Comparison of ENCODE assay signal across 8 mouse cellular contexts in genomic region chr11:80351832-80352430, GRCm38 (mm10). TPM values are rescaled to one million over a fixed set of nuclear protein-coding genes. Genes with fewer than 3 reads are reported as not detected.
A peak's percentile ranks its signal among the peaks of the same experiment; 100 is the strongest.
DNase-seq lines count a peak whose midpoint lies in the region; ATAC-seq and TF ChIP-seq lines count a peak whose summit lies in the region.

No protein-coding gene starts in this region.

- no peak overlapping the region for H3K27ac ChIP-seq in midbrain, embryonic 10.5 days (replicated peaks)
- no peak overlapping the region for H3K27ac ChIP-seq in midbrain, embryonic 15.5 days
- H3K27ac ChIP-seq in liver, embryonic 14.5 days: no peak overlapping the region

- no peak for ATAC-seq in midbrain, embryonic 15.5 days (replicated peaks)
- no peak for ATAC-seq in liver, embryonic 14.5 days (ENCODE audit: insufficient read depth)

- H3K9me3 ChIP-seq in midbrain, embryonic 10.5 days (replicated peaks): no peaks in the 10 kb centered on the region
- H3K9me3 ChIP-seq in midbrain, embryonic 15.5 days: no peaks in the 10 kb centered on the region
- H3K9me3 ChIP-seq in liver, embryonic 14.5 days (ENCODE audit: control insufficient read depth, low read length): no peaks in the 10 kb centered on the region

- 76% methylated on average over 5 of the region's 5 CpGs for WGBS in midbrain, embryonic 10.5 days
- WGBS in midbrain, embryonic 15.5 days: 70% methylated on average over 5 of the region's 5 CpGs
- WGBS in liver, embryonic 14.5 days (ENCODE audit: insufficient replicate concordance): 57% methylated on average over 5 of the region's 5 CpGs

- no peaks in the 10 kb centered on the region for H3K36me3 ChIP-seq in midbrain, embryonic 10.5 days
- H3K36me3 ChIP-seq in midbrain, embryonic 15.5 days (replicated peaks): no peaks in the 10 kb centered on the region
- H3K36me3 ChIP-seq in liver, embryonic 14.5 days (replicated peaks; ENCODE audit: control insufficient read depth, insufficient read depth, low read depth): no peaks in the 10 kb centered on the region

- H3K27me3 ChIP-seq in midbrain, embryonic 10.5 days (ENCODE audit: low read depth, poor library complexity, severe bottlenecking): no peaks in the 10 kb centered on the region
- H3K27me3 ChIP-seq in midbrain, embryonic 15.5 days (replicated peaks): no peaks in the 10 kb centered on the region
- H3K27me3 ChIP-seq in liver, embryonic 14.5 days (ENCODE audit: control insufficient read depth, insufficient read depth, low read length): no peaks in the 10 kb centered on the region

- H3K4me3 ChIP-seq in midbrain, embryonic 10.5 days: no peak overlapping the region
- no peak overlapping the region for H3K4me3 ChIP-seq in midbrain, embryonic 15.5 days
- no peak overlapping the region for H3K4me3 ChIP-seq in liver, embryonic 14.5 days (ENCODE audit: insufficient read depth in 1 of 2, low read depth in 2 of 2, low read length in 2 of 2)

- H3K4me2 ChIP-seq in midbrain, embryonic 15.5 days: no peak overlapping the region
- no peak overlapping the region for H3K4me2 ChIP-seq in liver, embryonic 14.5 days (ENCODE audit: low read depth)

- no peaks in the 10 kb centered on the region for H3K4me1 ChIP-seq in midbrain, embryonic 10.5 days
- H3K4me1 ChIP-seq in midbrain, embryonic 15.5 days: no peaks in the 10 kb centered on the region
- no peaks in the 10 kb centered on the region for H3K4me1 ChIP-seq in liver, embryonic 14.5 days (replicated peaks; ENCODE audit: control insufficient read depth in 2 of 2, insufficient read depth in 2 of 2, low read length in 1 of 2)

- no peak overlapping the region for H3K9ac ChIP-seq in midbrain, embryonic 15.5 days
- no peak overlapping the region for H3K9ac ChIP-seq in liver, embryonic 14.5 days (replicated peaks)

- peak; percentile 80 for DNase-seq in midbrain, embryonic 10.5 days (ENCODE audit: low spot score)
- peak; percentile 96 to 99 for DNase-seq in cerebellum, postnatal 10 days
- peak; percentile 64 to 66 for DNase-seq in gastrocnemius, adult 8-10 months (ENCODE audit: low spot score in 2 of 2)
- DNase-seq in kidney, postnatal 10 days: peak; percentile 92
- peak; percentile 36 to 51 (median 41) for DNase-seq in liver, embryonic 14.5 days (ENCODE audit: low read depth in 3 of 3, low spot score in 3 of 3)
- peak; percentile 58 for DNase-seq in ovary, postnatal 10 days (ENCODE audit: low spot score)
- peak; percentile 58 to 88 for DNase-seq in thymus, postnatal 10 days (ENCODE audit: low spot score in 2 of 2)

- TF ChIP-seq CTCF in liver, embryonic 14.5 days (IDR thresholded peaks at IDR 0.05; ENCODE audit: low read depth): peak; percentile 95

- TF ChIP-seq EP300 in liver, embryonic 14.5 days (IDR thresholded peaks at IDR 0.05; ENCODE audit: low read depth): no peak

RNA-seq across cellular contexts. Expression of gene 5730455P16Rik, which starts 25.9 kb away (rescaled TPM):
- polyA plus RNA-seq in midbrain, embryonic 10.5 days (2016; fragmentation: Nextera tagmentation; extraction: Ambion mirVana): 24.6 and 27.5 TPM in 2 replicates
- polyA plus RNA-seq in midbrain, embryonic 15.5 days (2015; fragmentation: Nextera tagmentation; extraction: Ambion mirVana): 33.9 and 37.4 TPM in 2 replicates
- 10 to 100 TPM; 37.6 to 46.1 (median 42.1) TPM for total RNA-seq in gastrocnemius, adult 8-10 months (2022)
- 1.6 and 2.4 TPM in 2 replicates for polyA plus RNA-seq in liver, embryonic 14.5 days (2012; rRNA removed)
- 5.0 and 5.1 TPM in 2 replicates for polyA plus RNA-seq in liver, embryonic 14.5 days (2014; fragmentation: Nextera tagmentation; extraction: Ambion mirVana)

RNA-seq across cellular contexts. Expression of gene Zfp207, which starts 31.1 kb away (rescaled TPM):
- 304 and 308 TPM in 2 replicates for polyA plus RNA-seq in midbrain, embryonic 10.5 days (2016; fragmentation: Nextera tagmentation; extraction: Ambion mirVana)
- 183 and 194 TPM in 2 replicates for polyA plus RNA-seq in midbrain, embryonic 15.5 days (2015; fragmentation: Nextera tagmentation; extraction: Ambion mirVana)
- 10 to 100 TPM; 44.1 to 54.0 (median 49.2) TPM for total RNA-seq in gastrocnemius, adult 8-10 months (2022)
- 65.7 and 79.3 TPM in 2 replicates for polyA plus RNA-seq in liver, embryonic 14.5 days (2012; rRNA removed)
- polyA plus RNA-seq in liver, embryonic 14.5 days (2014; fragmentation: Nextera tagmentation; extraction: Ambion mirVana): 106 and 109 TPM in 2 replicates

RNA-seq across cellular contexts. Expression of gene Rhbdl3, which starts 51.2 kb away (rescaled TPM):
- 12.6 and 14.7 TPM in 2 replicates for polyA plus RNA-seq in midbrain, embryonic 10.5 days (2016; fragmentation: Nextera tagmentation; extraction: Ambion mirVana)
- 9.2 and 10.8 TPM in 2 replicates for polyA plus RNA-seq in midbrain, embryonic 15.5 days (2015; fragmentation: Nextera tagmentation; extraction: Ambion mirVana)
- 1 to 10 TPM; 2.8 to 8.4 (median 4.6) TPM for total RNA-seq in gastrocnemius, adult 8-10 months (2022)
- 0.04 and 0.09 TPM in 2 replicates for polyA plus RNA-seq in liver, embryonic 14.5 days (2012; rRNA removed)
- 0.03 TPM in 1 of 2 replicates, not detected in the other for polyA plus RNA-seq in liver, embryonic 14.5 days (2014; fragmentation: Nextera tagmentation; extraction: Ambion mirVana)

Comparison
In these comparisons a context has a peak if more than half of its experiments do, and no peak if none do; other contexts are left out.
1. DNase-seq: peak in every context shown above with its lines; median percentile 98 in cerebellum, postnatal 10 days; 92 in kidney, postnatal 10 days; 80 in midbrain, embryonic 10.5 days; 73 in thymus, postnatal 10 days; 65 in gastrocnemius, adult 8-10 months; 58 in ovary, postnatal 10 days; 41 in liver, embryonic 14.5 days.